Mouse (Mus musculus) limb, embryonic 13.5 days (tissue): ENCODE results near the gene Mettl24. TPM values are rescaled to one million over a fixed set of nuclear protein-coding genes. Genes with fewer than 3 reads are reported as not detected.

Source experiments
- polyA plus RNA-seq: library from polyadenylated mRNA; unstranded; fragments of >200 nt; fragmentation: Nextera tagmentation; extraction: Ambion mirVana; gene quantifications from 2 replicates; pipeline ENCODE4 v1.2.1, GENCODE M21; 2015

The Mettl24 gene
- polyA plus RNA-seq, 1 experiment from 2014 or later = 1.6 TPM

Other genes starting within 250 kb of the Mettl24 start
- gene Slc22a16, start 112.9 kb upstream of the Mettl24 start, polyA plus RNA-seq = not detected in 2 replicates
- gene Ddo, start 53.3 kb upstream of the Mettl24 start, polyA plus RNA-seq = 0.13 and 0.31 TPM in 2 replicates
- 36.0 and 37.0 TPM in 2 replicates for gene Cdc40, start 200.0 kb downstream of the Mettl24 start, polyA plus RNA-seq
- 27.2 and 29.7 TPM in 2 replicates for gene Wasf1, start 200.2 kb downstream of the Mettl24 start, polyA plus RNA-seq